Mouse (Mus musculus) liver, adult 2 months (tissue): ENCODE measurements at regions not wholly inside any gene's neighbourhood (a gene's known extent, or its start where the extent isn't known, plus 50 kb on each side); places are given as distances from the start of the nearest gene placed in this dataset.

Source experiments
- CTCF ChIP-seq: fragments of 200-500 bp; IDR thresholded peaks from 2 replicates; pipeline ENCODE4 v1.5.1; 2011; ENCODE audit warnings: low read depth, low read length, control low read depth
- POLR2A ChIP-seq: fragments of 200-500 bp; IDR thresholded peaks from 2 replicates; pipeline ENCODE4 v1.6.1; 2011; ENCODE audit warnings: low read length, control low read depth; ENCODE audit not compliant: insufficient read depth; ENCODE audit errors: extremely low read depth

DNA sequence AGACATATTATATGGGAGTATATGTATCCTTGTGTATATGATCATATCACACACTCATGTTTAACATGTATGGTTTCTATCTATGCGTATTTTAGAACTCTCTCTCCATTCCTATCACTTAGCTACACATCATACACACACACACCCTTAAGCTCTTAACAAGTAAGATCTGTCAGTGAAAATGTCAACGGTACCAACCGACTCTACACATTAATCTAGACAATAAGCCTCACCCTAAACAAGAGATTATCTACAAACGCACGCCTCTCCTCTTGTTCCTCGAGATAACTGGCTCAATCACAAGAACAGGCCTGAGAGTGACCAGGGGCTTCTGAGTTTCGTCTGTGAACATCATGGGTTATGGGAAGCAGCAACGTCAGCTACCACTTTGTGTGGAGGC is 201.9 kb upstream of the Klf3 start:
- no peak for TF ChIP-seq CTCF
- TF ChIP-seq POLR2A: no peak
